Mouse (Mus musculus): ENCODE measurements at regions not wholly inside any gene's neighbourhood (a gene's known extent, or its start where the extent isn't known, plus 50 kb on each side); places are given as distances from the start of the nearest gene placed in this dataset.

DNA sequence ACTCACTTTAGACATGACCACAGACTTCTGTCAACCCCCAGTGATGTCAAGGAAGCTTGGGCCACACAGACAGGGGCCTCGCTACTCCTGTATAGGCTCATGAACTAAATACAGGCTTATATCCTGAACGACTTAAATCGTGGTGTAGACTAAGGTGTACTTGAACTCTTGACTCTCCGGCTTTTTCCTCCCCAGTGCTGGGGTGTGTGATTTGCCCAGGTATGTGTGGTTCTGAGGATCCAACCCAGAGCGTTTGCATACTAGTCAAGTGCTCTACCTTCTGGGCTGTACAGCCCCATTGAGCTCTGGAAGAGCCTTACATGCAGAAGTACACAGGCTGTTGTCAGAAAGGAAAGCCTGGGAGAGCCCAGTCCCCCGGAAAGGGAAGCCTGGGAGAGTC, 143.2 kb upstream of the Zfp64 start:
- DNase-seq (no peak), ATAC-seq (ENCODE audit: low FRiP score, low TSS enrichment) (no peak)
- Histone ChIP-seq H3K27me3 (ENCODE audit: control insufficient read depth, insufficient read depth, low read length) (no peaks in the 10 kb centered on the region), H3K27ac (replicated peaks; ENCODE audit: low read depth, low read length) (no peak overlapping the region), H3K4me3 (replicated peaks; ENCODE audit: low read depth, low read length) (no peak overlapping the region), H3K4me1 (ENCODE audit: control insufficient read depth, insufficient read depth, low read length) (peaks cover 3% of the 10 kb centered on the region; the same call in 1 of the 2 replicates), H3K9ac (replicated peaks; ENCODE audit: low read length) (no peak overlapping the region), H3K4me2 (ENCODE audit: low read length) (no peak overlapping the region), H3K9me3 (ENCODE audit: control insufficient read depth, low read length) (peaks cover 8% of the 10 kb centered on the region; the same call in 1 of the 2 replicates), H3K36me3 (ENCODE audit: control insufficient read depth, insufficient read depth, low read length) (no peaks in the 10 kb centered on the region)
- 85% methylated on average over 6 of the region's 6 CpGs for WGBS

DNA sequence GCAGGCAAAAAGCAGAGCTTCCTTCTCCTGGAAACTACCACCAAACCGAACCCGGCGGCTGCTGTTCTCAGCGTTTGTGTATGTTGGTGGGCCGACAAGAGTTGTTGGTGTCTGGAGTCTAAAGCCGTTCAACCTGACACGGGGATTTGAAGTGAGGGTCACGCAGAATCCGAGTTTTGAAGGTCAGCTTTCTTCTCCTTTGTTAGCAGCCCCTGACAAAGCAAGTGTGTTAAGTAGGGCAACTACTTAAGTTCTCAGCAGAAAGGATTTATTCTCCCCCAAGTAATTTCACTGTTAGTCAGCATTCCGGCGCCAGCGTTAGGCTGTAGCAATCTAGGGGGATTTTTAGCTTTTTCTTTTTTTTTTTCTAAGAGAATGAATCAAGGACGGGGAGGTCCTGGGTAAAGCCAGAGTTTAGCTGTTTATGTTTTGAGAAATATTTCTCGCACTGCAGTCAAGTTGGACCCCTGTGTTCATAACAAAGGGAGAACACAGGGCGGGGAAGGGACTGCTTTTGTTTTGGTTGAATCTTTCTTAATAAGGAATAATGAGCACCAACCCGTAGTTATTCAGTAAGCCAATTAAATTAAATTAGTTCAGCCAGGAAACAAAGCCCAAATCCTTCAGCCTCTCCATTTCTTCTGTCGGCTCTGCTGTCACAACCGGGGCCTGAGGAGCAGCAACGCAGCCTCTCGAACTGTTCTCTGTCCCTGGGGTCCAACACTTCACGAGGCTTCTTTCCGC, 138.8 kb upstream of the Zfp64 start:
- H3K9me3 ChIP-seq (ENCODE audit: control insufficient read depth, low read length) = no peaks in the 10 kb centered on the region
- peak; percentile 38 for DNase-seq

DNA sequence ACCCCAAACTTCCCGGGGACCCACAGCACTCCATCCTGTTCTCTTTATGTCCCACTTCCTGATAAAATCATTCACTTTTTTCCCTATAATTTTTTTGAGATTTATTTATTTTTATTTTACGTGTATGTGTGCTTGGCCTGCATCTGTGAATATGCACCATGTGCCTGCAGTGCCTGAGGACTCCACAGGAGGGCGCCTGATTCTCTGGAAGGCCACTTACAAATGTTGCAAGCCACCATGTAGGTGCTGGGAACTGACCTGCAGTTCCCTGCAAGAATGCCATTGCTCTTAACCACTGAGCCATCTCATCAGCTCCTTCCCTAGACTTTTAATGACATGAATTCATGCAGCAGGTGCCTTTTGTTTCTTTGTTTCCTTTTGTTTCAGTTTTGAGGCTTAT, 134.9 kb upstream of the Zfp64 start:
- Histone ChIP-seq H3K4me3 (replicated peaks; ENCODE audit: low read depth, low read length) (no peak overlapping the region), H3K9me3 (ENCODE audit: control insufficient read depth, low read length) (no peaks in the 10 kb centered on the region), H3K9ac (replicated peaks; ENCODE audit: low read length) (no peak overlapping the region), H3K4me1 (ENCODE audit: control insufficient read depth, insufficient read depth, low read length) (peaks cover 3% of the 10 kb centered on the region; the same call in 1 of the 2 replicates), H3K27ac (replicated peaks; ENCODE audit: low read depth, low read length) (no peak overlapping the region), H3K36me3 (ENCODE audit: control insufficient read depth, insufficient read depth, low read length) (no peaks in the 10 kb centered on the region), H3K4me2 (ENCODE audit: low read length) (no peak overlapping the region), H3K27me3 (ENCODE audit: control insufficient read depth, insufficient read depth, low read length) (no peaks in the 10 kb centered on the region)
- no peak for ATAC-seq (ENCODE audit: low FRiP score, low TSS enrichment)
- WGBS = 78% methylated on average over 3 of the region's 3 CpGs
- DNase-seq = no peak

More for the DNA sequence above, 138.8 kb upstream of the Zfp64 start:
- no peak overlapping the region for H3K4me2 ChIP-seq (ENCODE audit: low read length)
- no peaks in the 10 kb centered on the region for H3K27me3 ChIP-seq (ENCODE audit: control insufficient read depth, insufficient read depth, low read length)
- ATAC-seq (ENCODE audit: low FRiP score, low TSS enrichment) = no peak
- H3K36me3 ChIP-seq (ENCODE audit: control insufficient read depth, insufficient read depth, low read length) = no peaks in the 10 kb centered on the region
- 0 out of 2 replicates have a peak overlapping the region, but pooled peaks have one; percentile 2 for H3K27ac ChIP-seq (replicated peaks; ENCODE audit: low read depth, low read length)
- peaks cover 3% of the 10 kb centered on the region; the same call in 1 of the 2 replicates for H3K4me1 ChIP-seq (ENCODE audit: control insufficient read depth, insufficient read depth, low read length)
- no peak overlapping the region for H3K4me3 ChIP-seq (replicated peaks; ENCODE audit: low read depth, low read length)
- 44% methylated on average over 22 of the region's 22 CpGs for WGBS
- H3K9ac ChIP-seq (replicated peaks; ENCODE audit: low read length) = peak overlapping the region; percentile 16; the same call in 1 of the 2 replicates

DNA sequence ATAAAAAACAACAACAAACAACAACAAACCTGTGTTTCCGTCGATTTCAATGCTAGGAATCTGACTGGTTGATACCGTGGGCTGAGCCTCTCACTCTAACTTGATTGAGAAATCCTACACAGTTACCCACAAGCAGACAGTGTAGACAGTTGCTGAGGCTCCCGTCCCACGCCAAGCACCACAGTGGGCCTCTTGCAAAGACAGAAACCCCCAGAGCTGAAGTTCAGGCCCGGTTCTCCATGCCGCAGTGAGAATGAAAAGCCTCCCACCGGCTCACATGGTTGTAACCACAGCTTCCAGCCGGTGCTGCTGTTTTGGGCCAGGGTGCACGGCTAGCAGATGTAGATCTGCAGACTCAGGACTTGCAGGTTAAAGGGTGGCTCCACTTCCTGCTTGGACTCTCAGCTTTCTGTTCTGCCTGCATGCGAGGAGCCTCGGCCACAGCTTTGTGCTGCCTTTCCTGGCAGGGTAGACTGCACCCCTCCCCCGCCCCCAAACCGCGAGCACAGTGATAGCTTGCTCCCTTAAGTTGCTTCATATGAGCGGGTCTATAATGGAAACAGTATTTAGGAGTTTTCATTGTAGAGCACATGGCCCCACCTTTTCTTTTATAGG, 133.6 kb upstream of the Zfp64 start:
- WGBS = 81% methylated on average over 16 of the region's 16 CpGs
- Histone ChIP-seq H3K27ac (replicated peaks; ENCODE audit: low read depth, low read length) (no peak overlapping the region), H3K9ac (replicated peaks; ENCODE audit: low read length) (no peak overlapping the region), H3K36me3 (ENCODE audit: control insufficient read depth, insufficient read depth, low read length) (no peaks in the 10 kb centered on the region), H3K4me2 (ENCODE audit: low read length) (no peak overlapping the region), H3K9me3 (ENCODE audit: control insufficient read depth, low read length) (no peaks in the 10 kb centered on the region), H3K4me3 (replicated peaks; ENCODE audit: low read depth, low read length) (no peak overlapping the region), H3K27me3 (ENCODE audit: control insufficient read depth, insufficient read depth, low read length) (no peaks in the 10 kb centered on the region), H3K4me1 (ENCODE audit: control insufficient read depth, insufficient read depth, low read length) (no peaks in the 10 kb centered on the region)
- ATAC-seq (ENCODE audit: low FRiP score, low TSS enrichment) = no peak
- no peak for DNase-seq

DNA sequence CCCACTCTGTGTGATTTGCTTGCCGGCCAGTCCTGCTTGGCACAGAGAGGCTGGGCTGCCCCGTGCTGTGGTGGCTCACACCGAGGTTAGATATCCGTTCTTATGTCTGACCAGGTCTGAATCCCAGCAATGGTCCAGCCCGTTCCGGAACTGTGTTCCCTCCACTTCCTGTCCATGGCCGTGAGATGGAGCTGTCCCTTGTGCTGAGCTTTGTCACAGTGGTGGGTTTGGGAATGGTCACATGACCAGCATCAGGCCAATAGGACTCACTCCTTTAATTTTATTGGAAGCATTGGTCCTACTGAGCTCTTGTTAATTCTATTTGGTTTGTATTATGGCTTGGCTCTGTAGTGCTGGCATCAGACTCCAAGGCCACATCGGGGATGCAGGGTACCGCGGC, 132.9 kb upstream of the Zfp64 start:
- Histone ChIP-seq H3K27me3 (ENCODE audit: control insufficient read depth, insufficient read depth, low read length) (no peaks in the 10 kb centered on the region), H3K27ac (replicated peaks; ENCODE audit: low read depth, low read length) (no peak overlapping the region), H3K9me3 (ENCODE audit: control insufficient read depth, low read length) (no peaks in the 10 kb centered on the region), H3K4me3 (replicated peaks; ENCODE audit: low read depth, low read length) (no peak overlapping the region), H3K4me1 (ENCODE audit: control insufficient read depth, insufficient read depth, low read length) (no peaks in the 10 kb centered on the region), H3K36me3 (ENCODE audit: control insufficient read depth, insufficient read depth, low read length) (no peaks in the 10 kb centered on the region), H3K9ac (replicated peaks; ENCODE audit: low read length) (no peak overlapping the region), H3K4me2 (ENCODE audit: low read length) (no peak overlapping the region)
- no peak for ATAC-seq (ENCODE audit: low FRiP score, low TSS enrichment)
- WGBS = 90% methylated on average over 10 of the region's 10 CpGs
- no peak for DNase-seq

- H3K36me3 ChIP-seq (ENCODE audit: control insufficient read depth, insufficient read depth, low read length) = no peaks in the 10 kb centered on the region
- H3K9me3 ChIP-seq (ENCODE audit: control insufficient read depth, low read length) = peaks cover 7% of the 10 kb centered on the region; the same call in 1 of the 2 replicates
- H3K27ac ChIP-seq (replicated peaks; ENCODE audit: low read depth, low read length) = no peak overlapping the region
- no peak overlapping the region for H3K4me3 ChIP-seq (replicated peaks; ENCODE audit: low read depth, low read length)
- no peaks in the 10 kb centered on the region for H3K4me1 ChIP-seq (ENCODE audit: control insufficient read depth, insufficient read depth, low read length)
- ATAC-seq (ENCODE audit: low FRiP score, low TSS enrichment) (no peak), DNase-seq (no peak)
- H3K27me3 ChIP-seq (ENCODE audit: control insufficient read depth, insufficient read depth, low read length) = no peaks in the 10 kb centered on the region
- no peak overlapping the region for H3K9ac ChIP-seq (replicated peaks; ENCODE audit: low read length)
- H3K4me2 ChIP-seq (ENCODE audit: low read length) = no peak overlapping the region
These were observed 115.9 kb upstream of the Zfp64 start for GRCm38 (mm10) chr2:169071267-169071666.

DNA sequence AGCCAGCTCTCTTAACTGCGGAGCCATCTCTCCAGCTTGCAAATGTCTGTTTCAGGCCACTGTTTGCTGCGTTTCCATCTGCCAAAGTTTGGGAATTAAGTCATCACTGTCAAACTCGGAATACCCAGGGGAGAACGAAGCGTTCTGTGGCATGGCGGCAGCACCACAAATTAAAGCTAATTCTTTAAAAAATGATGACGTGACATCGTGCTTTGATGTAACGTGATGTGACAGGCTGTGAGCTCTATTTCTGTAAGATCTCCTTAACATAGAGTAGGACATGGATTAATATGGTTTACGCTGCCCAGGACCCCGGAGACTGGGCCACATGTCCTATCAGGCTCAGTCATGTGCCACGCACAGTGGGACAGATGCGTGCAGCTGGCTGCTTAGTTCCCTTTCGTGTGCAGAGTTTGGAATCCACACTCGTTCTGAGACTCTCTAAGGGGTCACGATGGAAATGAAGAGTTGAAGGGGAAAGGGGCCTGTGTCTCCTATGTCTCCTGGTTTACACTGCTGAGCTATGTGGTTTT, 109.8 kb upstream of the Zfp64 start:
- WGBS = 54% methylated on average over 16 of the region's 16 CpGs

GRCm38 (mm10) chr2:169061520-169061919, 106.1 kb upstream of the Zfp64 start:
- Histone ChIP-seq H3K27ac (replicated peaks; ENCODE audit: low read depth, low read length) (no peak overlapping the region), H3K9me3 (ENCODE audit: control insufficient read depth, low read length) (no peaks in the 10 kb centered on the region), H3K9ac (replicated peaks; ENCODE audit: low read length) (no peak overlapping the region), H3K4me2 (ENCODE audit: low read length) (no peak overlapping the region), H3K27me3 (ENCODE audit: control insufficient read depth, insufficient read depth, low read length) (no peaks in the 10 kb centered on the region), H3K4me3 (replicated peaks; ENCODE audit: low read depth, low read length) (no peak overlapping the region), H3K4me1 (ENCODE audit: control insufficient read depth, insufficient read depth, low read length) (no peaks in the 10 kb centered on the region), H3K36me3 (ENCODE audit: control insufficient read depth, insufficient read depth, low read length) (no peaks in the 10 kb centered on the region)
- ATAC-seq (ENCODE audit: low FRiP score, low TSS enrichment) (no peak), DNase-seq (peak; percentile 97)
- WGBS = 10% methylated on average over 11 of the region's 11 CpGs

More for the DNA sequence above, 109.8 kb upstream of the Zfp64 start:
- no peak overlapping the region for H3K4me3 ChIP-seq (replicated peaks; ENCODE audit: low read depth, low read length)
- H3K36me3 ChIP-seq (ENCODE audit: control insufficient read depth, insufficient read depth, low read length) = no peaks in the 10 kb centered on the region
- H3K9ac ChIP-seq (replicated peaks; ENCODE audit: low read length) = no peak overlapping the region
- no peaks in the 10 kb centered on the region for H3K9me3 ChIP-seq (ENCODE audit: control insufficient read depth, low read length)
- no peaks in the 10 kb centered on the region for H3K4me1 ChIP-seq (ENCODE audit: control insufficient read depth, insufficient read depth, low read length)
- no peak for ATAC-seq (ENCODE audit: low FRiP score, low TSS enrichment)
- peak; percentile 52 for DNase-seq
- no peak overlapping the region for H3K4me2 ChIP-seq (ENCODE audit: low read length)
- no peaks in the 10 kb centered on the region for H3K27me3 ChIP-seq (ENCODE audit: control insufficient read depth, insufficient read depth, low read length)
- H3K27ac ChIP-seq (replicated peaks; ENCODE audit: low read depth, low read length) = no peak overlapping the region

GRCm38 (mm10) chr2:169060495-169060894, 105.1 kb upstream of the Zfp64 start:
- WGBS = 56% methylated on average over 13 of the region's 13 CpGs
- no peak overlapping the region for H3K9ac ChIP-seq (replicated peaks; ENCODE audit: low read length)
- H3K27me3 ChIP-seq (ENCODE audit: control insufficient read depth, insufficient read depth, low read length) = no peaks in the 10 kb centered on the region
- no peak overlapping the region for H3K4me2 ChIP-seq (ENCODE audit: low read length)
- H3K27ac ChIP-seq (replicated peaks; ENCODE audit: low read depth, low read length) = no peak overlapping the region
- no peaks in the 10 kb centered on the region for H3K4me1 ChIP-seq (ENCODE audit: control insufficient read depth, insufficient read depth, low read length)
- H3K36me3 ChIP-seq (ENCODE audit: control insufficient read depth, insufficient read depth, low read length) = no peaks in the 10 kb centered on the region
- H3K9me3 ChIP-seq (ENCODE audit: control insufficient read depth, low read length) = no peaks in the 10 kb centered on the region
- H3K4me3 ChIP-seq (replicated peaks; ENCODE audit: low read depth, low read length) = no peak overlapping the region
- ATAC-seq (ENCODE audit: low FRiP score, low TSS enrichment) = no peak
- DNase-seq = no peak

All from midbrain, embryonic 14.5 days (tissue).